In the genomic region with DNA sequence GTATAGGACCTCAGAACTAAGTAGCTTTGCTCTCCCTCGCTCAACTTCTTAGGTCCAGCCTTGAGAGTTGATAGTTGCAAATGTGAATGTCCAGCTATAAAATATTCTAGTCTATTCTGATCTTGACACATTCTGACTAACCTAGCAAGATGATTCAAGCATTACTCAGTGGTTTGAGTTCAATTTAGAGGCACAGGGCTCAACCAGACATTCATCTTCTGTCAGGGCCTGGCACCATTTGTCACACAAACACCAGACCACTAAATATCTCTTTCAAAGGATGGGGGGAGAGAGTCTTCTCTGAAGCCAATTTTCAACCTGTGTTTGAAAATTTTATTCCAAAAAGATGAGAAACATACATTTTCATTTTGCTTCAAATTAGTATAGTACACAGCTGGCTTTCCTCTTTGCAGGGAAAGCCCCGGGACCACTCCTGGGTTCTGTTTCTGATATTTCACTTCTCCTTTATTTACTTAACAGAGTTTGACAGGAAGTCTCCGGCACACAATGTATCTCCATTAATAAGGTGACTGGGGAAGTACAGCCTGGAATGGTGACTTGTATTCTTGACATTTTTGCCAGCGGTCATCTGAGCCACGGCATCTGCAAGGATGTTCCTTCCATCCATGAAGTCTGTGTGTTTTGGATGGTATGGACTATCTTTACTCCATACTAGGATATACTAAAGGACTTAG, we compare ENCODE assay signal across 21 mouse cellular contexts.
A peak's percentile ranks its signal among the peaks of the same experiment; 100 is the strongest.
DNase-seq lines count a peak whose midpoint lies in the region; ATAC-seq lines count a peak whose summit lies in the region.
"Had no signal": no experiment of that assay in that cellular context is flagged by ENCODE, and none has a peak within 500 bp of the region (broad histone marks: within the 10 kb centered on the region; RNA-seq: fewer than 3 reads in every experiment).

No protein-coding gene starts in this region.

- no peak overlapping the region for H3K4me3 ChIP-seq in lung, embryonic 16.5 days (ENCODE audit: low read length)
- H3K4me3 ChIP-seq in liver, embryonic 11.5 days (ENCODE audit: low read depth, low read length), result no peak overlapping the region
- H3K4me3 ChIP-seq: erythroblast, embryonic 14.5 days; forebrain, embryonic 15.5 days; heart, embryonic 12.5 days; liver, embryonic 13.5 days; midbrain, embryonic 15.5 days had no signal

- 35% methylated on average over 5 of the region's 5 CpGs for WGBS in lung, embryonic 16.5 days
- WGBS in liver, embryonic 11.5 days, result 56% methylated on average over 5 of the region's 5 CpGs

- H3K36me3 ChIP-seq in lung, embryonic 16.5 days (ENCODE audit: control insufficient read depth, insufficient read depth, low read length), result no peaks in the 10 kb centered on the region
- no peaks in the 10 kb centered on the region for H3K36me3 ChIP-seq in liver, embryonic 11.5 days (ENCODE audit: control insufficient read depth, insufficient read depth, low read length)
- H3K36me3 ChIP-seq: forebrain, embryonic 15.5 days; G1E; heart, embryonic 12.5 days; liver, embryonic 13.5 days; midbrain, embryonic 15.5 days had no signal

- DNase-seq in adrenal gland, adult 2 months, result peak; percentile 31
- DNase-seq in adrenal gland, postnatal 4 days (ENCODE audit: low spot score in 2 of 2), result no peak
- DNase-seq in lung, postnatal 10 days, result no peak
- peak; percentile 41 to 62 for DNase-seq in B cell, adult 2 months
- DNase-seq in gastrocnemius, adult 18-20 months (ENCODE audit: low spot score), result no peak
- no peak for DNase-seq in liver, embryonic 11.5 days (ENCODE audit: low spot score)
- DNase-seq: cerebellum, adult 18-20 months; gastrocnemius, postnatal 14 days; heart, postnatal 4 days; kidney, adult 8-10 months; layer of hippocampus, postnatal 36 days; left cerebral cortex, postnatal 4 days; liver, embryonic 13.5 days; thymus, postnatal 36 days had no signal

- no peaks in the 10 kb centered on the region for H3K9me3 ChIP-seq in lung, embryonic 16.5 days (ENCODE audit: control insufficient read depth, low read length)
- H3K9me3 ChIP-seq in liver, embryonic 11.5 days (ENCODE audit: control insufficient read depth, low read length), result no peaks in the 10 kb centered on the region
- H3K9me3 ChIP-seq: forebrain, embryonic 15.5 days; G1E; heart, embryonic 12.5 days; liver, embryonic 13.5 days; midbrain, embryonic 15.5 days had no signal

- no peak overlapping the region for H3K4me2 ChIP-seq in lung, embryonic 16.5 days (ENCODE audit: low read depth, low read length)
- no peak overlapping the region for H3K4me2 ChIP-seq in liver, embryonic 11.5 days
- H3K4me2 ChIP-seq: forebrain, embryonic 15.5 days; heart, embryonic 12.5 days; liver, embryonic 13.5 days; midbrain, embryonic 15.5 days had no signal

- no peak overlapping the region for H3K27ac ChIP-seq in lung, embryonic 16.5 days (ENCODE audit: low read length)
- H3K27ac ChIP-seq in liver, embryonic 11.5 days (ENCODE audit: low read depth, low read length), result no peak overlapping the region
- H3K27ac ChIP-seq: forebrain, embryonic 15.5 days; liver, embryonic 13.5 days; midbrain, embryonic 15.5 days had no signal

- H3K27me3 ChIP-seq in lung, embryonic 16.5 days (ENCODE audit: control insufficient read depth, insufficient read depth, low read depth, low read length), result no peaks in the 10 kb centered on the region
- H3K27me3 ChIP-seq in liver, embryonic 11.5 days (replicated peaks; ENCODE audit: control insufficient read depth, insufficient read depth, low read length), result no peaks in the 10 kb centered on the region
- H3K27me3 ChIP-seq: forebrain, embryonic 15.5 days; heart, embryonic 12.5 days; liver, embryonic 13.5 days; midbrain, embryonic 15.5 days had no signal

- H3K4me1 ChIP-seq in lung, embryonic 16.5 days (replicated peaks; ENCODE audit: control insufficient read depth, insufficient read depth, low read length), result peaks cover 7% of the 10 kb centered on the region; the same call in 1 of the 2 replicates
- peaks cover 2% of the 10 kb centered on the region; the same call in 1 of the 2 replicates for H3K4me1 ChIP-seq in liver, embryonic 11.5 days (replicated peaks; ENCODE audit: control insufficient read depth, insufficient read depth, low read length)
- H3K4me1 ChIP-seq: forebrain, embryonic 15.5 days; liver, embryonic 13.5 days; midbrain, embryonic 15.5 days had no signal

- no peak overlapping the region for H3K9ac ChIP-seq in lung, embryonic 16.5 days (ENCODE audit: low read length)
- no peak overlapping the region for H3K9ac ChIP-seq in liver, embryonic 11.5 days (ENCODE audit: low read depth, low read length)
- H3K9ac ChIP-seq: forebrain, embryonic 15.5 days; heart, embryonic 12.5 days; liver, embryonic 13.5 days; midbrain, embryonic 15.5 days had no signal

- ATAC-seq in lung, embryonic 16.5 days (ENCODE audit: low read depth), result peak; percentile 15; the same call in 1 of the 2 replicates
- peak; percentile 81 for ATAC-seq in granulocyte monocyte progenitor cell, adult 5-6 weeks (replicated peaks; ENCODE audit: poor library complexity, severe bottlenecking)
- ATAC-seq in liver, embryonic 11.5 days (replicated peaks; ENCODE audit: low FRiP score), result no peak
- ATAC-seq: forebrain, embryonic 15.5 days; midbrain, embryonic 15.5 days had no signal

Comparison
In these comparisons a context has a peak if more than half of its experiments do, and no peak if none do; other contexts are left out.
1. DNase-seq: peak in adrenal gland, adult 2 months (single experiment) and B cell, adult 2 months (2 of 2); none in adrenal gland, postnatal 4 days (0 of 2), lung, postnatal 10 days (single experiment), gastrocnemius, adult 18-20 months (single experiment) and liver, embryonic 11.5 days (single experiment).